Mouse (Mus musculus): ENCODE results near the gene Chil1.
A peak's percentile ranks its signal among the peaks of the same experiment; 100 is the strongest.

Gene Chil1

DNA sequence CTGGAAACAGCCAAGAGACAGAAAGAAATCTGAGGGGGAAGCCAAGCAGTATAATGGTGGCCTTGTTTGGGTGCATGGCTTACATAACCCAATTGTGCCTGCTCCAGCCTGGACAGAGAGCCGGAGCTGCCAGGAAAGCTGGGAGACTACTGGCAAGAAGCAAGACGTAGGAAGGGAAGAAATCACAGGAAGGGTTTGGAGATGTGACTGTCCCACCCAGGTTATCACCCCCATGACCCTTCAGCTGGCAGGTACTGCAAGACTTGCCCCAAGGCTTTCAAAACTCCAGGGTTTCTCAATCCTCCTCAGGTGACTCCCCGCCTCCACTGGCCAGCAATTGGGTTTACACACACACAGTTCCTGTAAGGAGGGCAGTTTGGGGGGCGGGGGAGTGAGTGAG lies at the start of gene Chil1:
Gene Chil1 (plus strand): TSS at position 152 of the 400 bp plus-strand sequence.
- peak; percentile 12 for DNase-seq (ENCODE audit: low read depth)

DNA sequence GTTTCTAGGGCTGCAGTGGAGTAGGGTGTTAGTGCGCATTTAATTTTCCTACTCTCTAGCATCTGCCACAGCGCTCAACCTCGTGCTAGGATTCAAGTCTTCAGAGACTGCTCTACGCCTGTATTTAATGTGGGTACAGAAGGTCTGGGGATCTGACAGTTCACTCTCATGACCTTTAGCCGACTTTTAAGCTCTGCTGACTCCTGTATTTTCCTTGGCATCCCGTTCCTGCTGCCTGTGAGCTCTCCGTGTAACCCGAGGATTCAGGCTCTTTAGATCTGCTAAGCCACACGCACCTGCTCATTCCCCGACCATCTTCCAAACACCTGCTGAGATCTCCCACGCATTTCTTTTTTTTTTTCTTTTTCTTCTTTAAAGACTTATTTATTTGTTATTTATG lies 48.7 kb upstream of the Chil1 start:
- no peak for DNase-seq (ENCODE audit: low read depth)

- no peak for DNase-seq (ENCODE audit: low read depth)
Observed at GRCm38 (mm10) chr1:134136351-134136750, 45.6 kb upstream of the Chil1 start.

DNA sequence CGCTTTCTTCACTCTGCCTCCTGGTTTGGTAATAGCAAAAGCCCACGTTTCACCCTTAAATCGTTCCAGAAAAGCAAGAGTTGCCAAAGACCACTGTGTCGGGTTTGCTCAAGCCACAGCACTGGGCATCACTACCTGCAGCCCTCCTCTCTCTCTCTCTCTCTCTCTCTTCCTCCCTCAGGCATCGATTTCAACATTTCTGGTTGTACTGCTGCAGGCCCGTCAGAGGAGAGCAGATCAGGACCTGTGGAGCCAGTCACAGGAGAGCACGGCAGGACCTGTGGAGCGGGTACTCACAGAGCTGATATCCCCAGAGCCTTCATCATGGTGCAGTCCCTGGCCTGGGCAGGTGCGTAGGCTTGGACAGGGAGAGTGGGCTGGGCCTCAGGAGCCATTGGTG lies 43.6 kb upstream of the Chil1 start:
- DNase-seq (ENCODE audit: low read depth), result no peak

DNA sequence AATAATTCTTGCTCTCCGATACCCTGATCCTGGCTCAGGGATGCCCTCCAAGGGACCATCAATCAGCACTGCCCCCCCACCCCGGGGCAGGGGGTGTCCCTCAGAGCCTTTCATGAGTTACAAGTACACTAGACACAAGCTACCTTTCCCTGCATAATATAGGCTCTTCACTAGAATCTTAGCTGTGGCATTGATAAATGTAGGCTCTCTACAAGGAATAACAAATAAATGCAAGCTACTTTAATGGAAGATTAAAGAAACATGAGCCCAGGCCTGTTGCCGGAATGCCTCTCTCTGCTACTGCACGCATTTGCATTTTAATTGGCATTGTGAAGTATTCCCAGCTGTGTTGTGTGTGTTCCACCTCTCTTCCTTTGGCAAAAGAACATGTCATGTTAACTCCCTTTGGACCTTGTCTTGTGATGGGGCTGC lies 39.6 kb upstream of the Chil1 start:
- no peak for DNase-seq (ENCODE audit: low read depth)

DNA sequence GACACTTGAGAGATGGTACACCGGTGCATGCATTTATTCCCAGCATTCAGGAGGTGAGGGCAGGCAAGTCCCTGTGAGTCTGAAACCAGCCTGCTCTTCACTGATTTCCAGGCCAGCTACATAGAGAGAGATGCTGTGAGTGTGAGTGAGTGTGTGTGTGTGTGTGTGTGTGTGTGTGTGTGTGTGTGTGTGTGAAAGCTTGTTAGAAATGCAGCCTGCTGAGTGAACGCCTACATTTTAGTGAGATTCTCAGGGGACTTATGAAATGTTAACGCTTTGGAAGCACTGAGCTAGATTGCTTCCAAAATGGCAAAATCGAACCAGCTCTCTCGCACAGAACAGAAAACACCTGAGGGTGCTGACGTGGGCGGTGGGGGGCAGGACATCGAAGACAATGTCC lies 35.9 kb upstream of the Chil1 start:
- no peak for DNase-seq (ENCODE audit: low read depth)

DNA sequence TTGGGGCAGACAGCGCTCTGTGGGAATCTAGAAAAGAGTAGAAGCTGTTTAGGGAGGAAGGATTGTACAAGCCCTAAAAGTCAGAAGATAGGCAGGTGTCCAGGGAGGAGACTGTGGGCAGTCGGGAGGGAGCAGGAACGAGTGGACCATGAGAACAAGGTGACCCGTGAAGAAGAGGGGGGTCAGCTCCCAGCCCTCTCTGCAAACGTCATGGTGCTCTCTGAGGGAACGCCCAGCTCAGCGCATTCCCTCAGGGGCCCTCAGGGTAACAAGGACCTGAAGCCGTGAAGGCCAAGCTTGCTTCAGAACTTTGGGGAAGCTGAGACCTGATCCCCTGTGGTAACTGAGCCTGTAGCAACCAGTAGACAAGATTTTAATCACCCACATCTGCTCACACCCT lies 31.9 kb upstream of the Chil1 start:
- no peak for DNase-seq (ENCODE audit: low read depth)

- DNase-seq (ENCODE audit: low read depth), result no peak
Observed at GRCm38 (mm10) chr1:134150745-134151144, 31.2 kb upstream of the Chil1 start.

- DNase-seq (ENCODE audit: low read depth), result peak; percentile 93
Observed at GRCm38 (mm10) chr1:134151655-134152412, 30.1 kb upstream of the Chil1 start.

GRCm38 (mm10) chr1:134152626-134153590 lies 29.1 kb upstream of the Chil1 start:
- DNase-seq (ENCODE audit: low read depth), result no peak

DNA sequence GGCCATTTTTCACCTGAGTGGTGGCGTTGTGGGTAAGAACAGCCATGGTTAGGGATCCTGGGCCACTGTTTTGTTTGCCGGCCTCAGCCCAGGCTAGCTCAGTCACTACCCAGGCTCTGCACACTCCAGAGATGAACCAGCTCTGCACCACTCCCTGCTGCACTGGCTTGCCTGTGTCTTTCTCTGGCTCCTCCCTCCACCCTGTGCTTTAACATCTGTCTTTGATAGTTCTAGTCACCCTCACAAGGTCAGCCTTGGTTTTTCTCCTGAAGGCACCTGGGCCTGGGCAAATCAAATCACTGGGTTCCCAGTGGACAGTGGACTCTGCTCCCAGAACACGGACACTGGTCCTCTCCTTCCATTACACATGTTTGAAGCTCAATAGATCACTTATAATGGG lies 27.9 kb upstream of the Chil1 start:
- no peak for DNase-seq (ENCODE audit: low read depth)

DNA sequence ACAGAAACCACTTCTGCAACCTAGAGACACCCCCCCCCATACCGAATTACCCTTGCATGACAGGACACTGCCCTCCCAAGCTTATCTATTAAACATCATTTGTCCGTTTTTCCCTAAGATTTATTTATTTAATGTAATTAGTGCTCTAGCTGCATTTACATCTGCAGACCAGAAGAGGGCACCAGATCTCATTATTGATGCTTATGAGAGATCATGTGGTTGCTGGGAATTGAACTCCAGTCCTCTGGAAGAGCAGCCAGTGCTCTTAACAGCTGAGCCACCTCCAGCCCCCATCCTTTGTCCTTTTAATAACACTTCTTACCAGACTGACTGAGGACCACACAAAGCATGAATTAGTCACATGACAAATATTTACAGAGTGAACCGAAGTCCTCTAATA lies 27.3 kb upstream of the Chil1 start:
- peak; percentile 22 for DNase-seq (ENCODE audit: low read depth)

GRCm38 (mm10) chr1:134160404-134160803 lies 21.6 kb upstream of the Chil1 start:
- no peak for DNase-seq (ENCODE audit: low read depth)

- no peak for DNase-seq (ENCODE audit: low read depth)
Observed at GRCm38 (mm10) chr1:134161399-134161798, 20.6 kb upstream of the Chil1 start.

- DNase-seq (ENCODE audit: low read depth), result no peak
Observed at GRCm38 (mm10) chr1:134162510-134163225, 19.3 kb upstream of the Chil1 start.

- DNase-seq (ENCODE audit: low read depth), result no peak
Observed at GRCm38 (mm10) chr1:134163476-134163875, 18.5 kb upstream of the Chil1 start.

DNA sequence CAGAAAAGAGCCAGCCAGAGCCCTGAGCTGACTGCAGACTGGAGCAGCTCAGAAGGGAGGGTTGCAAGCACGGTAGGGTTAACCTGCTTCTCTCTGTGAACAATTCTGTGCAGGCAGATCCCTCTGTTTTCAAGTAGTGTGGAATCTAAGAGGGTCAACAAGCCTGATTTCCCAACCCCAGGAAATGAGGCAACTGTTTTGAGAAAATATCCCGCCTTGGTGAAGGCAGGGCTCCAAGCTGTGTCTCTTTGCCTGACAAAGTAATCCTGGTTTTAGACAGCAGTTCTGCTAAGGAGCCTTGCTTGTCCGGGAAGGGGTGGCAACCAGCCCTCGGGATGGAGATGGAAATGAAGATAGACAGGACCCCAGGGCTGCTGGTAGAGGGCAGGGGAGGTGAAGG lies 17.5 kb upstream of the Chil1 start:
- DNase-seq (ENCODE audit: low read depth), result no peak

DNA sequence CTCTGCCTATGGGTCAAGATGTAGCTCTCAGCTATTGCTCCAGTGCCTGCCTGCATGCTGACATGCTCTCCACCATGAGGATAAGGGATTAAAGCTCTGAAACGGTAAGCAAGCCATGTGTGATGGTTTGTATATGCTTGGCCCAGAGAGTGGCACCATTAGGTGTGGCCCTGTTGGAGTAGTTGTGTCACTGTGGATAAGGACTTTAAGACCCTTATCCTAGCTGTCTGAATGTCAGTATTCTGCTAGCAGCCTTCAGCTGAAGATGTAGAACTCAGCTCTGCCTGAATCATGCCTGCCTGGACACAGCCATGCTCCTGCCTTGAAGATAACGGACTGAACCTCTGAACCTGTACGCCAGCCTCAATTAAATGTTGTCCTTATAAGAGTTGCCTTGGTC lies 15.4 kb upstream of the Chil1 start:
- no peak for DNase-seq (ENCODE audit: low read depth)

- no peak for DNase-seq (ENCODE audit: low read depth)
Observed at GRCm38 (mm10) chr1:134167416-134168305, 14.3 kb upstream of the Chil1 start.

GRCm38 (mm10) chr1:134168567-134168966 lies 13.4 kb upstream of the Chil1 start:
- no peak for DNase-seq (ENCODE audit: low read depth)

DNA sequence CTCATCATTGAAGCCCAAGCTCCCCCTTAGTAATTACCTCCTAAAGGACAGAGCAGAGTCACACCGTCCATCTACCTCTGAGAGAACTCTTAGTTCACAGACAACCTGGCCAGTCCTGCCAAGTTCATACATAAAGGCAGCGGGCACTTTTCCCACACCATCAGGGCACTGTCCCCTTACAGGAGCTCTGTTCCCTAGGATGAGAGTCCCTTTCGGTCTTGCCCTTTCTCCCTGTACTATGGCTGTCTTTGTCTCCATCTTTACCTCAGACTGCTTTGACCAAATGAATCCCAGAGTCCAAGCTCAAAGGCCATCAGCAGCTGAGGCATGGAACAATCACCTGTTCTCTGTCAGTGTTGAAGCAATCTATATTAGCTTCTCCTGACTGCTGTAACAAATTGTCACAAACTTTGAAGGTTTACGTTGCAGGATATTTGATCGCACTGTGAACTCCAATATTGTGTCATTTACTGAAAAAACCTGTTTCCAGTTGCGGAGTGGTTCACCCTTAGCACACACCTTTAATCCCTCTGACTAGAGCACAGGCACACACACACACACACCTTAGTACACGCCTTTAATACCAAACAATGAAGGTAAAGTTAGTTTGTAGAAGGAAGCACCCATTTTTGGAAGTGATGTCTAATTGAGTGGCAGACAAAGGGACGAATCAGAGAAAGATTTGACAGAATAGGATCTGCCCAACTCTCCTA lies 12.8 kb upstream of the Chil1 start:
- no peak for DNase-seq (ENCODE audit: low read depth)
